Mouse (Mus musculus) lung, postnatal 14 days (tissue): ENCODE data around the gene Rgs13.

Experiments used
- DNase-seq: peaks from one replicate; pipeline ENCODE4 v3.0.0; 2021

The Rgs13 gene

GRCm38 (mm10) chr1:144177166-144177565 lies at the start of gene Rgs13:
Gene Rgs13, minus strand, starts transcription at chr1:144177372.
- no peak for DNase-seq

- DNase-seq, result no peak
Observed at GRCm38 (mm10) chr1:144215230-144215629, 38.1 kb upstream of the Rgs13 start.

DNA sequence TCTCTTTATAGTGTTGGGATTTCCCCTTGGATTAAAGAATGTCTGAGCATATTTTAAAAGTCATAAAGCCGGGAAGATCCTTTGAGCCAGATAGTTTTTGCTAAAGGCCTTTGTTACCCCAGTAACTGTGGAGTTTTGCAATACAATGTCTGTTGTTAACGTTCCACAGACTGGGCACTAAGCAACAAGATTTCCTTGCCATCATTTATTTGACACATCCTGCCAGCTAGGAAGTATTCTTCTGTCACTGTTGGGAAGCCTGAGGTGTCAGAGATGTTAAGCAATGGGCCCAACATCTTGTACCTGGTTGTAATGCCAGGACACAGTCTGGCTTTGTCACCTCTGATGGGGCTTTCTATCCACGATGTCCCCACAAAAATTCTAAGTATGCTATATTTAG lies 33.7 kb upstream of the Rgs13 start:
- DNase-seq, result no peak

GRCm38 (mm10) chr1:144206281-144207061 lies 29.3 kb upstream of the Rgs13 start:
- DNase-seq, result no peak

GRCm38 (mm10) chr1:144204766-144205165 lies 27.6 kb upstream of the Rgs13 start:
- DNase-seq, result no peak

DNA sequence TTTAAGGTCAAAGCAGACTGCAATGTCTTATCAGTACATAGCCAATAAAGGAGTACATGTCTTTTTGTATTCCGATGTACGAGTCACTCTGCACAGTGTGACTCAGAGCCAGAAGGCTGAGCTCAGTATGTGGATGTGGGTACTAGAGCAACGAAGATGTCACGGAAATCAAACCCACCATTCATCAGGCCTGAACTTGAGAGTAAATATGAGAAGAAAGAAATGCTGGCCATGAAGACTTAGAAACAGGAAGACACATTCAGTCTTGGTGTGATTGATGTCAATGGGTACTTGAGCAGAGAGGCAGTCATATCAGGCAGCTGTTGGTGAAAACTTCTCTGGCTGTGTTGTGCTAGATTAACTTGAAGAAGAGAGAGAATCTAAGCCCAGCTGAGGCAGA lies 25.8 kb upstream of the Rgs13 start:
- DNase-seq, result no peak

DNA sequence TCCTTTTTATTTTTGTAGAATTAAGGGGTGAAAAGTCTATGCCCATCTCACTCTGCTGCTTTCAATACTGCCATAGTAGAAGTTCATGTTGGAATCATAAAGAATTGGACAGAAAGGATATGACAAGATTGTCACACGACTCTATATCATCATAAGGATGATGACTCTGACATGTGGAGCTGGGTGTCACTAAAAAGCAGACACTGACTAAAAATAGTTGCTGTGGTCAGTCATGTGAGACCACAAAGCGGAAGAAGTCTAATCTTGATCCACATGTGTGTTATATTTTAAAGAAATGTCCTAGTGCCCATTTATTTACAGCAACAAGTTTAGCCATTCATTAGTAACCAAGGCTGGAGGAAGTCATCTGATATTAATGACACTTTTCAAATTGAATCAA lies 23.3 kb upstream of the Rgs13 start:
- DNase-seq, result no peak

DNA sequence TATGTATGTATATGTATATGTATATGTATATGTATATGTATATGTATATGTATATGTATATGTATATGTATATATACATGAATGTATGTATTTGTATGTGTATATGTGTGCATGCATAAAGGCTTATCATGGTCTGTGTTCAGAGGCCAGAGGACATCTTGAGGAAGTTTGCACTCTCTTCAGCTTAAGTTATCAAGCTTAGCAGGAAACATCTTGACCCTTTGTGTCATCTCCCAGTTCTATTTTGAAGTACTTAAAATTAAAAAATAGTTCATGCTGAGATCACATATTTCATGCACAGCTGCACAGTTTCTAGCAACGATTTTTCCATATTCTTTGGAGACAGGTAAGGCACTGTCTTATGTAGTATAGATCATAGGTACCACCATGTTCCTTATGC lies 22.4 kb upstream of the Rgs13 start:
- DNase-seq, result no peak

- DNase-seq, result peak; percentile 55
Observed at GRCm38 (mm10) chr1:144197684-144198083, 20.5 kb upstream of the Rgs13 start.

- DNase-seq, result no peak
Observed at GRCm38 (mm10) chr1:144186655-144187396, 9.7 kb upstream of the Rgs13 start.

DNA sequence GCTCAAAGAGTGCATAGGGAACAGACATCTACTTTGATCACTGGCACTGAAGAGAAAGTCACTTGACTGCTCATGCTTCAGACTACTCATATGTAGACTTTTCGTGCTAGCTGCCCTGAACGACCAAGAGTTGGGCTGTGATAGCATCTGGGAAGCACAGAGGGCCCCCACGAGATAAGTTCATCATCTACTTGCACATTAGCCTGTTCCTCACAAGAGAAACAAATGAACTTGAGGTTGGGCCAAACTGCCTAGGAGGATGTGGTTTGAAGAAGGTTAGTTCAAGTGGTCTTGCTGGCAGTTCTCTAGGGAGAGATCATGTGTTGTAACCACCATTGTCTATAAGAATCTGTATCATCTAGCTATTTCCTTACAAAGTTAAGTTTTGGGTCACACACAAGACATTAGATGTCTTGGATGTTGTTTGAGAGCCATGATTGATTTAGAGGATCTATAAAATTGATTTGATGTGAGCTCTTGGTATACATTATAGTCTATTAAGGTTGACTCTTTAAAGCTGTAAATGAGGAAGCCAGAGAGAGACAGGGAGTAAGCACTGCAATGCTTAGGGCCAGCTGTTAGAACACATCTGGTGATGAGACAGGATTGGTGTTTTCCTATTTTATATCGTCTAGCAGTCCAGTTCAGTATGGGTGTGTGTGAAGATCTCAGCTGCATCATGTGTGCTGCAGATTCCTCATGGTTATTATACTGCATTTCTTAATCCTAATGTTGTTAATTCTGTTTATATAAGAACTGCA lies 8.0 kb upstream of the Rgs13 start:
- DNase-seq, result no peak

- no peak for DNase-seq
Observed at GRCm38 (mm10) chr1:144183622-144184021, 6.5 kb upstream of the Rgs13 start.

GRCm38 (mm10) chr1:144179559-144179958 lies 2.4 kb upstream of the Rgs13 start:
- no peak for DNase-seq

DNA sequence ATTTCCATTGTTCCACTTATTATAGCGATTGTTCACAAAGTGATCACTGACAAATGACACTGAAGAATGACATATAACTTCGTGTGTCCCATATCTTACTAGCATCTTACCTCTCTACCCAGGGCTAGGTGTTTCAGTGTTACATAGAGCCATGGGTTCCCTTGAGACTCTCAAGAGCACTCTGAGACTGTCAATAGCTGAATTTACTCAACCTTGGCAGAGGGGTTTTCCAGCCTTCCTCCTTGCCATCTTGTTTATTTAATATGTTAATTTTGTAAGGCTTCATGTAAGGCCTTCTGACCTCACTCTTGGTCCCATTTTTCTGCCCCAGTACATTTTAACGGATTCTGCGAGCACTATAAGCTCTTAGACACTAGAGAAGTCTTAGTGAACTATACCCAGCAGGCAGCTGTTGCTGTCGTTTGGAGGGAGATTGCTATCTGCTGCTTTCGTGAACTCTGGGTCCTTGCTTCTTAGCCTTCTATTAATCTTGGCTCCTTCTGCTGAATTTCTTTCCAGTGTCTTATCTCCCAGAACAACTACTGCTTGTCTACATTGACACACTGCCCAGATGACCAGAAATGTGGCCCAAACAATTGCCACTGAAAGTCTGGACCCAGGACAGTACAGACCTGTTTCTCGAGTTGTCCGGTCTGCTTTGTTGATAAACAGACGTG lies 1.2 kb upstream of the Rgs13 start:
- no peak for DNase-seq

- DNase-seq, result no peak
Observed at GRCm38 (mm10) chr1:144177620-144178019, 448 bp upstream of the Rgs13 start.

GRCm38 (mm10) chr1:144174760-144175159 lies 2.4 kb downstream of the Rgs13 start:
- no peak for DNase-seq

DNA sequence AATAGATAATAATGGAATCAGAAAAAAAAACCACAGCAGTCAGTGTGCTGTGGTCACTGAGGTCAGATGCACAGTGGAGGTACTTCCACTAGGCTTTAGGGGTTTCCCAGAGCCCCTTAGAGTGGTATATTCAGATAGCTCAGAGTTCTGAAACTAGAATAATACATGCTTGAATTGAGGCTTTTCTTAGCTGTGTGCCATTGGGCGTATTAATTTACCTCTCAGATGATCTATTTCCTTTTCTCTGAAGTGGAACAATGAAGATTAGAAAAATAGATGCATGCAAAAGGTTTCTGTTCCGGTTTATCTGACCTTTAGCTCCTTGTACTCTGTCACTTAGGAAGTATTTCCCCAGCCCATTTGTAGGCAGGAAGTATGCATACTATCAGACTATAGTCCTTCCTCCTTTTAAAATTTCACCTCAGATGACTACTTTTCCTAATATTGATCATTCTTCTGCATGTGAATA lies 3.6 kb downstream of the Rgs13 start:
- no peak for DNase-seq

DNA sequence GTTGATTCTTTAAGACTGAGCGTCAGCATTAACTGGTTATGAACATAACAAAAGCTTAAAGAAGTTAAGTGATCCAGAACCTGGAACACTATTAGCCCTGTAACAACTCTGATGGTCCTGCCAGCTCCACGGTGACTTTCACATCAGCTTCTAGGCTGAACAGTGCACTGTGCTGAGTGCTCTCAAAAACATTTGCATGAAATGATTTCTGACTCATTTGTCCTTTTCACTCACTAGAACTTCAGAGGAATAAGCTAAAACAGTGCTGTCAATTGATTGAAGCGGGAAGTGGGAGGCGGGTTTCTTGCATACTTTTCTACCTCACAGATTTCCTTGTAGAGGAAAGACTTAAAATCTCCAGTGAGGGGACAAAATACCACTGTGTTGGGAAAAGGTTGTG lies 8.3 kb downstream of the Rgs13 start:
- DNase-seq, result no peak

DNA sequence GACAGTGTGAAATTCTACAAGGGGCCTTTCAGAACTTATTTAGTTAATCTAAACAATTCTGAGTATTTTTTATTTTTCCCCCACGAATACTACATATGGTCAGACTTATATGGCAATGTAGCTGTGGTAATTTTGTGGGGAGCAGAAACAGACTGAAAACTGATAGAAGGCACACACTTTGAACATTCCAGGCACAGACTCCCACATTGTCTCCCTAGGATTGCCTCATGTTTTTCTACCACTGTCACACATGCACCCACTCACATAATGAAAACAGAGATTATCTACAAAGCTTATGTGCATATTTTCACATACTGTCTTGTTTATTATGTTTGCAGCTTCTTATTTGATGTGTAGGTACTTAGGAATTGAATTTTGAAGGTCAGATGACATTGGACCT lies 9.4 kb downstream of the Rgs13 start:
- DNase-seq, result no peak

GRCm38 (mm10) chr1:144166897-144167296 lies 10.3 kb downstream of the Rgs13 start:
- no peak for DNase-seq

- no peak for DNase-seq
Observed at GRCm38 (mm10) chr1:144166275-144166674, 10.9 kb downstream of the Rgs13 start.

DNA sequence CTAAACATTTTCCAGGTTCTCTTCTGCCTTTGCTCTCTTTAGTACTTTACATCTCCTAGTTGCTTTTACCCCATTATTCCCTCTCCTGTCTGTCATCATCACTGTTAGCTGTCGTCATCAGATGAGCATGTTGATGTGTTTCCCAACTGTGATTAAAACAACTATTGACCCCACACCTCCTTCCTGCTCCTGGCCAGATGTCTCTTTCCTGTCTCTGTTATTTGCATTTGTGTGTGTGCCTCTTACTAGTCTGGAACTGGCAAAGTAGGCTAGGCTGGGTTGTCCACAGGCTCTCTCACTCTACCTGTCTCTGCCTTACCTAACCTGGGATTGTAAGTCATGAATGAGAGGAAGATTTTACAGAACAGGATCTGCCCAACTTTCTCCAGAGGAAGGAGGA lies 24.6 kb downstream of the Rgs13 start:
- DNase-seq, result no peak

- DNase-seq, result no peak
Observed at GRCm38 (mm10) chr1:144152184-144152525, 25.0 kb downstream of the Rgs13 start.
